Mouse (Mus musculus) G1E (cell line): ENCODE data around the gene Snap23. TPM values are rescaled to one million over a fixed set of nuclear protein-coding genes. Genes with fewer than 3 reads are reported as not detected.
A peak's percentile ranks its signal among the peaks of the same experiment; 100 is the strongest.

Experiments
- ATAC-seq: 2 replicates; pipeline ENCODE4 v1.8.0; 2016; ENCODE audit warnings: mild to moderate bottlenecking; ENCODE audit not compliant: insufficient number of reproducible peaks, poor library complexity, low FRiP score, severe bottlenecking; ENCODE audit errors: extremely low read depth
- DNase-seq: peaks from one replicate; pipeline ENCODE4 v3.0.0; 2012; ENCODE audit warnings: low spot score
- H3K27me3 ChIP-seq: 2 replicates; pipeline ENCODE4 v1.6.1; 2012; ENCODE audit warnings: mild to moderate bottlenecking, low read length, inconsistent platforms; ENCODE audit not compliant: insufficient read depth
- H3K36me3 ChIP-seq: replicated peaks from 2 replicates; pipeline ENCODE3; 2012; ENCODE audit warnings: mild to moderate bottlenecking, inconsistent platforms
- H3K4me1 ChIP-seq: 2 replicates; pipeline ENCODE4 v1.6.1; 2012; ENCODE audit warnings: low read depth, low read length, inconsistent platforms, mixed read lengths; ENCODE audit not compliant: insufficient read depth
- H3K4me3 ChIP-seq: 2 replicates; pipeline ENCODE4 v1.5.1; 2012; ENCODE audit warnings: low read depth, mild to moderate bottlenecking, inconsistent platforms, low read length, moderate library complexity, mixed read lengths
- H3K9me3 ChIP-seq: replicated peaks from 2 replicates; pipeline ENCODE4 v1.6.1; 2012; ENCODE audit warnings: inconsistent platforms
- CTCF ChIP-seq: IDR thresholded peaks from 2 replicates; pipeline ENCODE4 v1.5.1; 2012; ENCODE audit warnings: low read depth, low read length, inconsistent platforms, mixed read lengths
- GATA1 ChIP-seq: IDR thresholded peaks from 2 replicates; pipeline ENCODE4 v1.6.1; 2012; ENCODE audit warnings: borderline replicate concordance, low read length, inconsistent platforms, mixed read lengths
- GATA2 ChIP-seq: IDR thresholded peaks from 2 replicates; pipeline ENCODE4 v1.6.1; 2012; ENCODE audit warnings: low read depth, low read length, inconsistent platforms, borderline replicate concordance
- POLR2AphosphoS5 ChIP-seq: IDR thresholded peaks from 2 replicates; pipeline ENCODE4 v1.6.1; 2012; ENCODE audit warnings: low read depth, low read length, inconsistent platforms; ENCODE audit not compliant: insufficient replicate concordance
- TAL1 ChIP-seq: conservative IDR thresholded peaks from 2 replicates; pipeline ENCODE4 v1.6.1; 2012; ENCODE audit warnings: low read depth, low read length, inconsistent platforms, mixed read lengths
- polyA plus RNA-seq: library from polyadenylated mRNA; stranded (reverse); fragments of >175 nt; gene quantifications from 2 replicates; pipeline ENCODE4 v1.2.3, GENCODE M21; 2012
- total RNA-seq, 2 experiments: library from RNA; stranded (forward) in 1 of 2; stranded (reverse) in 1 of 2; fragments of 200-1000 nt in 1 of 2; fragments of >200 nt in 1 of 2; fragmentation: Nextera tagmentation in 1 of 2; gene quantifications; 2 replicates each; pipeline ENCODE4 v1.2.3; 2014 to 2017

The Snap23 gene
- total and polyA plus RNA-seq, 3 experiments, result 20.5 to 328 (median 242) TPM

DNA sequence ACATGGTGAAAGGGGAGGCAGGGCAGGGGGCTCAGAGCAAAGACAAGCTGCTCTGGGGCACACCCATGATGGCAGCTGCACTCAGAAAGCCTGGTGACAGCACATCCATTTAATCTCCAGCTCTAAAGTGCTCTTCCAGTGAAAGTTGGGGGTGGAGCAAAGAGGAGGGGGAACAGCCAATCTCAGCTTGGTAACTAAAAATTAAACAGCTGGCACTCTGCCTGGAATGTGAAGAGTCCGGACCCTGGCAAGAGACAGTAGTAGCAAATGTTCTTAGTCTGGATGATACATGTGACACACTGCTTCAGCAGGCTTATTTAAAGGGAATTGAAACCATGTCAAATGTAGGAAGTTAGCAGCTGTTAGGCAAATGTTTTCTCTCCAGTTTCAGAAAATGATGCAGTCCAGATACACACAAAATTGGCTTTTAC lies 27.7 kb upstream of the Snap23 start:
- no peak for DNase-seq
- no peaks in the 10 kb centered on the region for H3K27me3 ChIP-seq
- no peak overlapping the region for H3K4me3 ChIP-seq
- ATAC-seq, result no peak
- H3K9me3 ChIP-seq, result no peaks in the 10 kb centered on the region
- peaks cover 63% of the 10 kb centered on the region for H3K36me3 ChIP-seq
- peaks cover 4% of the 10 kb centered on the region; the same call in 1 of the 2 replicates for H3K4me1 ChIP-seq
- no peak for TF ChIP-seq TAL1
- TF ChIP-seq GATA2, result no peak
- TF ChIP-seq POLR2AphosphoS5, result no peak
- no peak for TF ChIP-seq CTCF
- TF ChIP-seq GATA1, result no peak

DNA sequence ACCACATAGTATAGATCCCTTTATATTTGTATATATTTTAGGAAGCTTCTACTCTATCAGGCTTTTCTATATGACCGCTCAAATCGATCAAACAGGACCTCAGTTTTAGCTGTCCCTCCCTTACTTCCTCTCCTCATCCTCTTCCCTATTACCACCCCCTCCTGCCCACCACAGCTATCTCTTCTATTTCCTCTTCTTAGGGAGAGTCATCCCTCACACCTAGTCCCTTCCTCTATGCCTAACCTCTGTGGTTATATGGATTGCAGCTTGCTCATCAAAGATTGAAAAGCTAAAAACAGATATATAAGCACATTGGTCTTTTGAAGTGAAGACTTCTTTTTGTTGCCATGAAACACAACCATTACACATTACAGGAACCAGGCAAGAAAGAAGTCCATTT lies 22.7 kb upstream of the Snap23 start:
- DNase-seq, result no peak
- Histone ChIP-seq H3K4me1 (peaks cover 9% of the 10 kb centered on the region), H3K4me3 (no peak overlapping the region), H3K9me3 (no peaks in the 10 kb centered on the region), H3K27me3 (no peaks in the 10 kb centered on the region), H3K36me3 (peaks cover 66% of the 10 kb centered on the region)
- ATAC-seq, result no peak
- no peak for TF ChIP-seq TAL1
- no peak for TF ChIP-seq GATA2
- TF ChIP-seq POLR2AphosphoS5, result no peak
- TF ChIP-seq GATA1, result no peak
- TF ChIP-seq CTCF, result no peak

DNA sequence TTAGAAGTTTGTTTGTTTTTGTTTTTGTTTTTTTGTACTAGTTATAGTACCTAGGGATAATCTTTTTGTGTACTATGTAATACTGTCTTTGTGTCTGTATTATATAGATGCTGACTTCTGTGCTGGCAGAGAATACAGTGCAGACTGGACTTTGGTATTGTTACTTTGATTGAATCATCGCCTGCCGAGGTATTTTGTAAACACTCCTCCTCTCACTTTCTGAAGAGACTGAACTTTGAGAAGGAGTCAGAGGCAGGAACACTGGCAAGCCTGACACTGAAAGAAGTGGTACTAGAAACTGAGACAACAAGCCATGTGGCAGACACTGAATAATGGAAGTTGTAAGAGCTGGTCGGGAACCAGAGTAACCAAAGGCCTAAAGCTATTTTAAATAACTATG lies 10.6 kb upstream of the Snap23 start:
- Histone ChIP-seq H3K4me1 (peaks cover 53% of the 10 kb centered on the region), H3K4me3 (no peak overlapping the region)
- ATAC-seq, result no peak

DNA sequence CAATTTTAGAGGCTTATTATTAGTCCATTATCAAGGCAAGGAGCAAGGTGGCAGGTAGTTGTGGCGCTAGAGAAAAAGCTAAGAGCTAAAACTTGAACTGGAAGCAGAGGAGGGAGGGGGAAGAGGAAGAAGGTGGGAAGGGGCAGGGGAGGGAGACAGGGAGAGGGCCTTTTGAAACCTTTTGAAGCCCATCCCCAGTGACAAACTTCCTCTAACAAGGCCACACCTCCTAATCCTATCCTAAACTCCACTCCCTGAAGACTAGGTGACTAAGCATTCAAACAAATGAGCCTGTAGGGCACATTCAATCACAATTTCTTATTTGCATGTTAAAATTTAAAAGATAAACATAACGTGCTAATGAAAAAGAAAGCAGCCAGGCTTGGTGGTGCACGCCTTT lies 8.7 kb upstream of the Snap23 start:
- no peaks in the 10 kb centered on the region for H3K27me3 ChIP-seq
- ATAC-seq (no peak), DNase-seq (peak; percentile 23)
- H3K36me3 ChIP-seq, result peaks cover 64% of the 10 kb centered on the region
- H3K4me1 ChIP-seq, result peaks cover 54% of the 10 kb centered on the region
- TF ChIP-seq GATA1 (no peak), GATA2 (no peak), TAL1 (no peak), CTCF (no peak), POLR2AphosphoS5 (no peak)
- H3K9me3 ChIP-seq, result no peaks in the 10 kb centered on the region
- no peak overlapping the region for H3K4me3 ChIP-seq

More for the DNA sequence above, 10.6 kb upstream of the Snap23 start:
- H3K27me3 ChIP-seq, result no peaks in the 10 kb centered on the region
- peaks cover 79% of the 10 kb centered on the region for H3K36me3 ChIP-seq
- TF ChIP-seq GATA2 (no peak), CTCF (no peak), POLR2AphosphoS5 (no peak), GATA1 (no peak)
- no peaks in the 10 kb centered on the region for H3K9me3 ChIP-seq
- DNase-seq, result no peak

DNA sequence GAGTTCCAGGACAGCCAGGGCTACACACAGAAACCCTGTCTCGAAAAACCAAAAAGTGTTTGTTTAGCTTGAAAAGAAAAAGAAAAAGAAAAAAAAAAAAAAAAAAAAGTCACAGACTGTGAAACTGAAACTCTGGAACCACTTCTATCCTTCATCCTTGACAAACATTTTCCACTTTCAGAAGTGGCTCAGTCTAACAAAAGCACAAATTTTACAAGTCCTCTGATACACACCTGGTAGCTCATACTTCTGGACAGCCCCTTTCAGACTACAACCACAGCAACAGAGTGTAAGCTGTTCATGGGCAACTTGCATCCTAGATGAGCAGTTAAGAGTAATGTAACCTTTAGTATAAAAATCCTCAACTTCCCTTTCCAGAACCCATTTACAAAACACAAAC lies 5.9 kb upstream of the Snap23 start:
- no peak for DNase-seq

DNA sequence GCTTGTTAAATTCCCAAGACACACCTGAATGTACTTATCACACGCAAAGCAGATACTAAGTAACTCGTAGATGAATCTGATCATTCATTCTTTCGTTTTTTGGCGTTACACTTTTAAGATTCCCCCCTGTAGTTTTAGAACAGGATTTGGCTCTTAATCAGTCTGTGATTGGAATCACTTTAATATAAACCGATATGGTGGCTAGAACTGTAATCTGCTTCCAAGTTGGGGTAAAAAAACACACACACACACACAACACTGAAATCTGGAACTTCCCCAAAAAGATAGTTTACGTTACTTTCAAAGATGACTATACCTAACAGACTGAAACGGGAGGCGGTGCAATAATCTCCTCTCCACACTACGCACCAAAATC lies 4.6 kb upstream of the Snap23 start:
- no peak for TF ChIP-seq CTCF
- TF ChIP-seq TAL1, result no peak
- no peak for TF ChIP-seq GATA1
- no peak for TF ChIP-seq POLR2AphosphoS5
- no peak for TF ChIP-seq GATA2
- Histone ChIP-seq H3K36me3 (peaks cover 28% of the 10 kb centered on the region), H3K27me3 (no peaks in the 10 kb centered on the region), H3K4me3 (peak overlapping the region; percentile 99), H3K9me3 (no peaks in the 10 kb centered on the region), H3K4me1 (peaks cover 61% of the 10 kb centered on the region)
- DNase-seq (no peak), ATAC-seq (no peak)

More for the DNA sequence above, 5.9 kb upstream of the Snap23 start:
- no peak for ATAC-seq
- no peaks in the 10 kb centered on the region for H3K27me3 ChIP-seq
- no peak for TF ChIP-seq TAL1
- no peak for TF ChIP-seq GATA2
- TF ChIP-seq CTCF, result no peak
- no peak for TF ChIP-seq GATA1
- TF ChIP-seq POLR2AphosphoS5, result no peak
- no peaks in the 10 kb centered on the region for H3K9me3 ChIP-seq
- H3K36me3 ChIP-seq, result peaks cover 41% of the 10 kb centered on the region
- no peak overlapping the region; the same call in 1 of the 2 replicates for H3K4me3 ChIP-seq
- H3K4me1 ChIP-seq, result peaks cover 61% of the 10 kb centered on the region
